Mouse (Mus musculus) heart, adult 2 months (tissue): ENCODE measurements at regions not wholly inside any gene's neighbourhood (a gene's known extent, or its start where the extent isn't known, plus 50 kb on each side); places are given as distances from the start of the nearest gene placed in this dataset.

Source experiments
- DNase-seq, 2 experiments: peaks; one replicate each; pipeline ENCODE4 v3.0.0; 2021
- H3K27ac ChIP-seq: fragments of 200-600 bp; 2 replicates; pipeline ENCODE4 v1.8.1; 2022
- H3K27me3 ChIP-seq: fragments of 200-500 bp; 2 replicates; pipeline ENCODE4 v1.6.1; 2012; ENCODE audit warnings: mild to moderate bottlenecking, low read length, inconsistent platforms, mixed read lengths; ENCODE audit not compliant: control insufficient read depth, insufficient read depth
- H3K36me3 ChIP-seq: fragments of 200-500 bp; 2 replicates; pipeline ENCODE4 v1.6.1; 2012; ENCODE audit warnings: low read length, inconsistent platforms; ENCODE audit not compliant: control insufficient read depth, insufficient read depth
- H3K4me1 ChIP-seq: fragments of 200-500 bp; 2 replicates; pipeline ENCODE4 v1.6.1; 2011; ENCODE audit warnings: low read length; ENCODE audit not compliant: control insufficient read depth, insufficient read depth
- H3K4me3 ChIP-seq: fragments of 200-600 bp; 2 replicates; pipeline ENCODE4 v1.8.1; 2022
- H3K79me2 ChIP-seq: fragments of 200-500 bp; replicated peaks from 2 replicates; pipeline ENCODE4 v1.6.1; 2012; ENCODE audit warnings: mild to moderate bottlenecking, inconsistent platforms, low read length, moderate library complexity, mixed read lengths; ENCODE audit not compliant: control insufficient read depth, insufficient read depth
- H3K9ac ChIP-seq: fragments of 200-500 bp; 2 replicates; pipeline ENCODE4 v1.6.1; 2012; ENCODE audit warnings: low read depth, mild to moderate bottlenecking, control low read depth, inconsistent platforms, low read length, mixed read lengths
- CTCF ChIP-seq: fragments of 200-600 bp; IDR thresholded peaks from 2 replicates; pipeline ENCODE4 v1.8.1; 2022; ENCODE audit warnings: antibody characterized with exemption, mild to moderate bottlenecking, moderate library complexity
- EP300 ChIP-seq: fragments of 200-500 bp; IDR thresholded peaks from 2 replicates; pipeline ENCODE4 v1.6.1; 2011; ENCODE audit warnings: low read depth, low read length, control low read depth; ENCODE audit not compliant: insufficient read depth
- POLR2A ChIP-seq: fragments of 200-500 bp; IDR thresholded peaks from 2 replicates; pipeline ENCODE4 v1.6.1; 2011; ENCODE audit warnings: mild to moderate bottlenecking, low read depth, low read length, control low read depth; ENCODE audit not compliant: insufficient read depth
- WGBS: fragments of 180-500 bp; shearing (Covaris S2); methylation state at CpG from one replicate; pipeline ENCODE4 v1.1.7; 2018; 5-methylcytosine and 5-hydroxymethylcytosine counted together
- intact Hi-C: fragments of 180-260 bp; cut with DNase I; formaldehyde crosslinking; loops from one replicate; pipeline ENCODE4 v1.15.1; 2025

DNA sequence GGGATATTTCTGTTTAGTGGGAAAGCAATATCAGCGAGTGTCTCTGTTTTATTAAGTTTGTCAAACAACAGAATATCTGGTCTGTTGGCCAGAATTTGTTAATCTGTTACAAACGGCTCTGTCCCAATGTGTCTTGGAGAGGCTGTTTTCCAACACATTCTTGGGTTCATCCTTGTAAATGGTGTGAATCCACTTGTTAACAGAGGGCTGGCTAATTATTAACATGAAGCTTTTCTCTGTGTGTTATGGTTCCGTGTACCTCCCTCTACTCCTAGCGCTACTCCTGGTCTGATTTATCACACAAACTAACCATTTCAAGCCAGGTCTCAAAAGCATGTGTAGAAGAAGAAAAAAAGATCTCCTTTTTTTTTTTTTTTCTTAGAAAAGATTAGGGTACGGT, 60.4 kb downstream of the Pou3f3 start:
- Histone ChIP-seq H3K4me1 (no peaks in the 10 kb centered on the region), H3K27me3 (no peaks in the 10 kb centered on the region), H3K27ac (no peak overlapping the region), H3K9ac (no peak overlapping the region), H3K4me3 (no peak overlapping the region), H3K36me3 (no peaks in the 10 kb centered on the region), H3K79me2 (no peaks in the 10 kb centered on the region)
- TF ChIP-seq EP300 (no peak), CTCF (no peak), POLR2A (no peak)
- WGBS: 71% methylated on average over 5 of the region's 5 CpGs
- DNase-seq: no peak
- intact Hi-C loops: no loop called here

DNA sequence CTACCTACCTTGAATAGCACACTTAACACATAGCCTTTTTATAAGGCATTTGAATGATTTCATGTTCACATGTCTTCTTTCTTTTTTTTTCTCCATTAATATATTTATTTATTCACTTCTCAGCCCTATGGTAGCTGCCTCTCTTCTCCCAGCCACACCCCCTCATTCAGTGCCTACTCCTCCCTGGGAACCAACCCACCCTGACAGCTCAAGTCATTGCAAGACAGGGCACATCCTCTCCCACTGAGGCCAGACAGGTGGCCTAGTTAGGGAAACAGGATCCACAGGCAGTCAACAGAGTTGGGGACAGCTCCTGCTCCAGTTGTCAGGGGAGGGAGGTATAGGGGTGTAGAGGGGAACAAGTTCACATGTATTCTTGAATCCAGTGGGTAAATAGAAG, 60.9 kb downstream of the Pou3f3 start:
- Histone ChIP-seq H3K79me2 (no peaks in the 10 kb centered on the region), H3K4me3 (no peak overlapping the region), H3K27me3 (no peaks in the 10 kb centered on the region), H3K4me1 (no peaks in the 10 kb centered on the region), H3K36me3 (no peaks in the 10 kb centered on the region), H3K9ac (no peak overlapping the region), H3K27ac (no peak overlapping the region)
- TF ChIP-seq POLR2A (no peak), EP300 (no peak), CTCF (no peak)
- no peak for DNase-seq
- intact Hi-C loops: no loop called here

DNA sequence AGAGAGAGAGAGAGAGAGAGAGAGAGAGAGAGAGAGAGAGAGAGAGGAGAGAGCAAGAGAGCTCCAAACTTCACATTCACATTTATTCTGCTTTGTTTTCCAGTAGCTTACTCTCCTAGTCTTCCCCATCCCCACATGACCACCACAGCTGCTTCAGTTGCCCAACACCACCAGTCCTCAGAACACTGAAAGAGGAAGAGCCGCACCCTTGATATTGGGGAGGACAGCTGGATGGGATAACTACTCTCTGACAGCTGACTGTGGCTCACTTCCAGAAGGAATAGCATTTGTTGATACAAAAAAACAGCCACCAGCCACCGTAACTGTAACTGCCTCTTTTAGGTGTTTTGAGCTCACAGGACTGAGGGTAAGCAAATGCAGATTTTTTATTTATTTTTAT, 67.9 kb downstream of the Pou3f3 start:
- H3K27me3 ChIP-seq: no peaks in the 10 kb centered on the region
- no peak overlapping the region for H3K4me3 ChIP-seq
- H3K27ac ChIP-seq: no peak overlapping the region
- TF ChIP-seq EP300: no peak
- no peak for TF ChIP-seq POLR2A
- no peak for TF ChIP-seq CTCF
- no peak overlapping the region for H3K9ac ChIP-seq
- intact Hi-C loops: no loop called here
- peak; percentile 30 to 36 for DNase-seq
- no peaks in the 10 kb centered on the region for H3K36me3 ChIP-seq
- WGBS: 49% methylated on average over 2 of the region's 2 CpGs
- no peaks in the 10 kb centered on the region for H3K79me2 ChIP-seq
- H3K4me1 ChIP-seq: no peaks in the 10 kb centered on the region

DNA sequence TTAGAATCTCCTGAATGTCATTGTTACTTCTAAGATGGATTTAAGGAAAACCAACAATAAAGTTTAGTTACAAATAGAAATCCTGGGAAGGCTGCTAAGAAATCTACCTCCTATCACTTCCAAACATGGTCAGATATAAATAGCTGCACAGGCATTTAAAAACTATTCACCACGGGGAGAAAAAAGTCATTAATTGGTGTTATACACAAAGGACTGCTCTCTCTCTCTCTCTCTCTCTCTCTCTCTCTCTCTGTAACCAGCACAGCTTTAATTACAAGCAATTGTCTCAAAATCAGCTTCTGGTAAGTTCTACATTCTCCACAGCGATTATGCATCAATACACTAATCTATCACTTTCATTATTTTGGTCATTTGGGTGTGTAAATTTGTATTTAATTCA, 68.5 kb downstream of the Pou3f3 start:
- Histone ChIP-seq H3K9ac (no peak overlapping the region), H3K79me2 (no peaks in the 10 kb centered on the region), H3K4me3 (no peak overlapping the region), H3K36me3 (no peaks in the 10 kb centered on the region), H3K4me1 (no peaks in the 10 kb centered on the region), H3K27me3 (no peaks in the 10 kb centered on the region), H3K27ac (no peak overlapping the region)
- intact Hi-C loops: no loop called here
- TF ChIP-seq EP300 (no peak), POLR2A (no peak), CTCF (no peak)
- 54% methylated on average over 2 of the region's 2 CpGs for WGBS
- DNase-seq: no peak

DNA sequence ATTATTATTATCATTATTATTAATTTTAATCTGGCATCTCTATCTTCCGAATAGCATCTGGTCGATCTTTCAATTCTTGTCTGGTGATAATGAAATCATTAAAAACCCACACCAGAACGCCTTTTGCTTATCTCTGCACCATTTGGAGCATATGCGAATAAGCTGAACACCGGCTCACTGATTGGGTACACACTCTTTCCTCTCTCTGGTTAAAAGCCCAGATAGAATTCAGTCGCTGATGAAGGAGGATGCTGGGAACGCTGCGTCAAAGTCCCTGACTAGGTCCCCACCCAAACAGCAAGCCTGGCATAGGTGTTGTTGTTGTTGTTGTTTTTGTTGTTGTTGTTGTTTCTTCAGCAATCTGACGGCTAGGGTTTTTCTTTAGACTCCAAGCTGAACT, 74.5 kb downstream of the Pou3f3 start:
- no peaks in the 10 kb centered on the region for H3K4me1 ChIP-seq
- no peaks in the 10 kb centered on the region for H3K27me3 ChIP-seq
- H3K79me2 ChIP-seq: no peaks in the 10 kb centered on the region
- H3K36me3 ChIP-seq: no peaks in the 10 kb centered on the region
- WGBS: 48% methylated on average over 9 of the region's 9 CpGs
- TF ChIP-seq CTCF (no peak), EP300 (no peak), POLR2A (no peak)
- intact Hi-C loops: no loop called here
- no peak overlapping the region for H3K9ac ChIP-seq
- H3K27ac ChIP-seq: no peak overlapping the region
- DNase-seq: no peak
- no peak overlapping the region for H3K4me3 ChIP-seq

DNA sequence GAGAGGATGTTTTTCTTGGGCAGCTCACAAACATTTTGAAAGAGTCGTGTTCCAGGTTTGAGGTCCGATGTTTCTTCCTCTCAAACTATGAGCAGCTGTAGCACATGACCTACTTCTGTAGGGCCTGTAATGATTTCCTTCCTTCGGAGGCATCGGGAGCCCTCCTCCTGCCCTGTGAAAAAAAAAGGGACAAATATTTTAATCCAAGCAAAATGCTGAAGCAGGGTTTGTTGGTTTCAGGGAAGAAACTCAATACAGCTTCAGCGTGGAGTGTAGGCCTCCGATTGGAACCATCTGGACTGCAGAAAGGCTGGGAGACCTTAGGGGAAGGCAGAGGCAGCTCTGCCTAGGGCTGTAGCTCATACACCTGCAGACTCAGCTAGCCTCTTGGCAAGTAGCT, 76.4 kb downstream of the Pou3f3 start:
- no peaks in the 10 kb centered on the region for H3K79me2 ChIP-seq
- DNase-seq: no peak
- no peaks in the 10 kb centered on the region for H3K36me3 ChIP-seq
- H3K27me3 ChIP-seq: no peaks in the 10 kb centered on the region
- intact Hi-C loops: no loop called here
- no peak overlapping the region for H3K4me3 ChIP-seq
- H3K9ac ChIP-seq: no peak overlapping the region
- no peak overlapping the region for H3K27ac ChIP-seq
- no peak for TF ChIP-seq POLR2A
- no peak for TF ChIP-seq EP300
- TF ChIP-seq CTCF: no peak
- H3K4me1 ChIP-seq: no peaks in the 10 kb centered on the region
- WGBS: 37% methylated on average over 6 of the region's 6 CpGs
